Mouse (Mus musculus): ENCODE data around the gene Hes1.

GRCm38 (mm10) chr16:30103495-30103894 lies 39.3 kb downstream of the Hes1 start:
- TF ChIP-seq POLR2A (IDR thresholded peaks at IDR 0.05; ENCODE audit: borderline replicate concordance, insufficient read depth, low read length) (no peak), CTCF (IDR thresholded peaks at IDR 0.05; ENCODE audit: borderline replicate concordance, insufficient read depth, low read depth, low read length) (no peak)

All from cerebellum, adult 2 months (tissue).